Mouse (Mus musculus): ENCODE data around the gene Pex14.

Gene Pex14

GRCm38 (mm10) chr4:149057470-149057869 lies 42.2 kb downstream of the Pex14 start:
- DNase-seq (ENCODE audit: low spot score in 2 of 2): no peak

DNA sequence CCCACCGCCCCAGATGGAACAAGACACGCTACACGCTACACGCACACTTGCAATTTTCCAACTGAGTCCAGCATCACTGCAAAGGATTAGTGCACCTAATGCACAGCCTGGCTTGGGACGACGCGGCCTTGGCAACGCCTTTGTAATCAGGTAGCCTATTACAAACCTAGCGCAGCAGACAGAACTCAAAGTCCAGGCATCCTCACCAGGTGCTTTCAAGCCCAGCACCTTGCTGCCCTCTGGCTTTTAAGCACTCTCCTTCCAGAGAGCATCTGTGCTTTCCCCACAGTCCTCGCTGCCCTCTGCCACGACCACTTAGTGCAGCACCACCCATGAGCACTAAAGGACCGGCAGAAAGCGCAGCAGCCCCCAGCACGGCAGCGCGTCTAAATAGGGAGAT lies 42.7 kb downstream of the Pex14 start:
- DNase-seq (ENCODE audit: low spot score in 2 of 2): no peak

DNA sequence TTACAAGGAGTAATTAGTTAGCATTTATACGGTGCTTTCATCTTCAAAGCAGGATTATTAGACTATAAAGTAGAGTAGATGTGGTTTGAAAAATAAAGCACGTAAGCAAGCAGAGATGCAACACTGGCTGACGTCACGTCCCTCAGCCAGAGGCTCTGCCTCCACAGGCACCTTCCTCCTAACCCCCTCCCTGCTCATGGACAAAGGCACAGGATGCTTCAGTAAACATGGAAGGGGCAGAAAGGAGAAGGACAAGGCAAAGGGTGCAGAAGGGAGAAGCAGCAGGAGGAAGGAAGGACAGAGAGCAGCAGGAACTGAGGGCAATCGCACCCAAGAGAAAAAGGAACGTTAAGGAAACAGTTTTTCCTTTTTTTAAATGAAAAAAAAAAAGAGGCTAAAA lies 43.8 kb downstream of the Pex14 start:
- no peak for DNase-seq (ENCODE audit: low spot score in 2 of 2)

GRCm38 (mm10) chr4:149049351-149050159 lies 50.1 kb downstream of the Pex14 start:
- DNase-seq (ENCODE audit: low spot score in 2 of 2): peak; percentile 23 to 24

DNA sequence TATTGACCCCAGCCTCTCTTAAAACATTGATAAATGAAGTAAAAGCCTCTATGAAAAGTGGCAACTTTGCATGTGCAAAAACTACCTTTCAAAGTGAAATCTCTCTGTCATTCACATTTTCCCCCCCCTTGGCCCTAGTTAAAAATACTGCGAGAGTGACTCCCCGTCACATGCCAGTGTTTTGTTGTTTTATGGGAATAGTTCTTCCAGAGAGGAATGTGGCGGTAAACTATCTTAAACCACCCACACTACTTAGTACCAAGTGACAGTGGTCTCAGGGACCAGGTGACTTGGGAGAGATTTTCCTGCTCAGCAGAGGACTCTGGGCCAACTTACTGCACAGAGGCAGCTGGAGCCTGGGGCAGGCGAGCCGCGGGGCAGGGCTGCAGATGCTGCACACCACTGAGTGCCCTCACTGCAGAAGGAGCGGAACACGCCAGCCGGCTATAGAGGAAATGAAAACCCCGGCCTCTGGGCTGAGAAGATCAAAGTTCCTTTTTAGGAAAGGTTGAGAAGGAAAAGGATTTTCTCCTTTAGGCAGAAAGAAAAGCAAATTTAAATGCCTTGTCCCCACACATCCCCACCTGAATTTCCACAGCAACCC lies 50.9 kb downstream of the Pex14 start:
- peak in 1 of 2 experiments; percentile 28 for DNase-seq (ENCODE audit: low spot score in 2 of 2)

DNA sequence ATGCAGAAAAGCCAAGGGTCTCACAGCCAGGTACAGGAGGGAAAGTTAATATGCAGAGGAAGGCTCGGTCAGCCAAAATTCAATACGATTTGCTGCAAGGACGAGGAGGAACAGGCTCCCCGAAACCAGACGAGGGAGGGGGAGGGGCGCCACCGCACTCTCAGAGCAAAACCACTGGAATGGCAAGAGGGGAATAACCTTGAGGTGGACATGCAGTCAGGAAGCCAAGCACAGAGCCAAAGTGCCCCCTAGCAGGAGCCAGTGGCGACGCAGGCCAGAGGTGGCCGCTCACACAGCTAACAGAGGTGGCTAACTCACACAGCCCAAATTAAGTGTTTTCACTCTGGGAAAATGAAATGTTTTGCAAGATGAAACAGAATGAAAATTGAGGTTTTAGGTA lies 52.3 kb downstream of the Pex14 start:
- peak; percentile 40 to 50 for DNase-seq (ENCODE audit: low spot score in 2 of 2)

GRCm38 (mm10) chr4:149045885-149046284 lies 53.8 kb downstream of the Pex14 start:
- no peak for DNase-seq (ENCODE audit: low spot score in 2 of 2)

DNA sequence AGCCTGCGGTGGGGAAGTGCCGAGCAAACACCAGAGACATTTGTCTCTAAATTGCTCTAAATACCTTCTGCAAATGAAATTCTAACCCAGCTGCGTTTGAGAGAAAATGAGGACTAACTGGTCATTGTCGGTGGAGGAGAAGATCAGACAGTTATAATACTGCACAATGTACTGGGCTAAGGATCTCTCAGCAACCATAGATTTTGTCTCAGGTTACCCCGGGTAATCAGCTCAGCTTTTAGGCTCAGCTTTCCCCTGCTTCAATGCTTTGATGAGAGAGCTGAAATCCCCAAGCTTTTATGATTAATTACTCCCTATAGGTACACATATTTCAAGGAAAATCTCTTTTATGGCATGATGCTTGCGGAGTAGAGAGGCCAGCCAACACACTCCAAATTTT lies 59.4 kb downstream of the Pex14 start:
- no peak for DNase-seq (ENCODE audit: low spot score in 2 of 2)

- DNase-seq (ENCODE audit: low spot score in 2 of 2): no peak
Measured at GRCm38 (mm10) chr4:149037706-149038105, 62.0 kb downstream of the Pex14 start.

- DNase-seq (ENCODE audit: low spot score in 2 of 2): no peak
Measured at GRCm38 (mm10) chr4:149036592-149036991, 63.1 kb downstream of the Pex14 start.

DNA sequence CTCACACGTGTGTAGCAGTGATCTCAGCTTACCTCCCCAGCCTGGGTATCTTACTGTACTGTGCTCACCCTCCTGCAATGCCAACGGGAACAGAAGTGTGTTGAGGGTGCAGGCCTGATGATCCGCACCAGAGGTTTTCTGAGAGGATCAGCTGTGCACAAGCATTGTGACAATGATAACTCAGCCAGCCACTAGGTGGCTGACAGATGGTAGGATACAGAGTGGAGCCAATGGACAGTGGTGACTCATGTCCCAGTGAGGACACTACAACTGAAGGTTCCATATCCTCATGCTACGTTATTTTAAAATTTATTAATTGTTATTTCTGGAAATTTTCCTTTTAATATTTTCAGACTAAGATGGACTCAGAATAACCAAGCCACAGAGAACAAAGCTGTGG lies 68.2 kb downstream of the Pex14 start:
- DNase-seq (ENCODE audit: low spot score in 2 of 2): no peak

- no peak for DNase-seq (ENCODE audit: low spot score in 2 of 2)
Measured at GRCm38 (mm10) chr4:149027571-149027970, 72.1 kb downstream of the Pex14 start.

DNA sequence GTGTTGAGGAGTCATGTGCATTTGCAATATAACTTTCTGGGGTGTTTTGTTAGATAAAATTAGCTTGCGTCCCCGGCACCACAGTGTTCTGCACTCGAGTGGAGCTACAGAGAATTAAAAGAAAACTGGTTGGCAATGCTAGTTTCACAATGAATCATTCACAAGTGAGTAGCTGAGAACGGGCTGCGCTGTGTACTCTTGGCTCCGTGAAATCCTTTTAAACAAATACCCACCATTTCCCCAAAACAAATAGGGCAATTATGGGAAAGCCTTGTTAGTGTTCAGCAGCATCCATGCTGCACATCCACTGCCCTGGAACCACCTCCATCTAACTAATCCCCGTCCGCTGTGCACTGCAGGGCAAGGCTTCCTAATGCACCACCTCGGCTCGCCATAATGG lies 74.4 kb downstream of the Pex14 start:
- no peak for DNase-seq (ENCODE audit: low spot score in 2 of 2)

- DNase-seq (ENCODE audit: low spot score in 2 of 2): no peak
Measured at GRCm38 (mm10) chr4:149021021-149021420, 78.7 kb downstream of the Pex14 start.

GRCm38 (mm10) chr4:149019456-149019855 lies 80.2 kb downstream of the Pex14 start:
- no peak for DNase-seq (ENCODE audit: low spot score in 2 of 2)

- no peak for DNase-seq (ENCODE audit: low spot score in 2 of 2)
Measured at GRCm38 (mm10) chr4:149006756-149007155, 92.9 kb downstream of the Pex14 start.

GRCm38 (mm10) chr4:149006107-149006506 lies 93.6 kb downstream of the Pex14 start:
- no peak for DNase-seq (ENCODE audit: low spot score in 2 of 2)

DNA sequence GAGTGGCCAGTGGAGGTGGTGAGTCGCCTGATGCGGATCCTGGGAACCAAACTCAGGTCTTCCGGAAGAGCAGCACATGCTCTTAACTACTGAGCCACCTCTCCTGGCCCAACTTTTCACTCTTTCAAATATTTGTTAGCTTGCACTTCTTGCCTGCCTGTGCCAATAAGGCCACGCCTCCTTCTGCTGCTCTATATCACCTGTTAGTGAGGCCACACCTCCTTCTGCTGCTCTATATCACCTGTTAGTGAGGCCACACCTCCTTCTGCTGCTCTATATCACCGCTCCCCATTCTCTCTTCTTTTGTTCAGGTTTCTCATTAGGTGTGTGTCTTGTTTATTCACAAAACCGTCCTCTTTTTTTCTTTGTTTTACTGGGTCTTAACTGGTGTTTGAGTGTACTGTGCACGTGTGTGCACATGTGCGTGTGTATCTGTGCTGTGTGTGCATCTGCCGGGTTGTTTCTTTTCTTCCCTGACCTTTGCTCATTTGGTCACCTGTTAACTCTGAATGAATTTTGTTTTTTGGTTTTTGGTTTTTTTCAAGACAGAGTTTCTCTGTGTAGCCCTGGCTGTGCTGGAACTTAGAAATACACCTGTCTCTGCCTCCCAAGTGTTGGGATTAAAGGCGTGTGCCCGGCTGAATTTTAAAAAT lies 97.1 kb downstream of the Pex14 start:
- DNase-seq (ENCODE audit: low spot score in 2 of 2): no peak

- no peak for DNase-seq (ENCODE audit: low spot score in 2 of 2)
Measured at GRCm38 (mm10) chr4:149001515-149001914, 98.2 kb downstream of the Pex14 start.

DNA sequence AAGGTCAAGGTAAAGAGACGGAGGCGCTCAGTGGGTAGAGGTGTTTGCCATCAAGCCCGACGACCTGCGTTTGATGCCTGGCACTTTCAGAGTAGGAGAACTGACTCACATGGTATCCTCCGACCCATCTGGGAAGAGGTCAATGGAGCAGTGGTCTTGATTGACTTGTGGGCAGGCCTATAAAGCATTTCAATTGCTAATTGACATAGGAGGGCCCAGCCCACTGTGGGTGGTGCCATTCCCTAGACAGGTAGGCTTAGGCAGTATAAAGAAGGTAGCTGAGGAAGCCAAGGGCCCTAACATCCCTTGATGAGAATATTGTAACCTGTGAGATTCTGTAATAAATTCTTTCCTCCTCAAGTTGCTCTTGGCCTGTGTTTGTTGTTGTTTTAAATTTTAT lies 98.9 kb downstream of the Pex14 start:
- DNase-seq (ENCODE audit: low spot score in 2 of 2): no peak

DNA sequence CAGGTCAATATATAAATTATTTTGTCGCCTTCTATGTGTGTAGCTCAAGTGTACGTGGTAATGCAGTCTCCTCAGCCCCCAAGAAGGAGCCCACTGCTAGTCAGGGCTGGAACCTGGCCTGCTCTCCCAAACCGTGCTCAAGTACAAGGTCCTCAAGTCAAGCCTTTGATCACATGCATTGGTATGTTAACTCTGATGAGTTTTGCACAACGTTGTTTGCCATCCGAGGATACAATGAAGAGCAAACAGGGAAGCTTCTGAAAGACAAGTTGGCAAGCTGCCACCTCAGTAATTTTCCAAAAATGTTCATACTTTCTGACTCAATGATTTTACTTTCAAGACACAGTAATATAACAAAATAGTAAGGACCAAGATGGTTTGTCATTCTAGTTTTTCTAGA lies 105.7 kb downstream of the Pex14 start:
- DNase-seq (ENCODE audit: low spot score in 2 of 2): no peak

- DNase-seq (ENCODE audit: low spot score in 2 of 2): no peak
Measured at GRCm38 (mm10) chr4:148990038-148990437, 109.6 kb downstream of the Pex14 start.

Measured in heart, adult 9 months (tissue).